Mouse (Mus musculus): ENCODE measurements around the gene Gss.
A peak's percentile ranks its signal among the peaks of the same experiment; 100 is the strongest.

Gss gene

DNA sequence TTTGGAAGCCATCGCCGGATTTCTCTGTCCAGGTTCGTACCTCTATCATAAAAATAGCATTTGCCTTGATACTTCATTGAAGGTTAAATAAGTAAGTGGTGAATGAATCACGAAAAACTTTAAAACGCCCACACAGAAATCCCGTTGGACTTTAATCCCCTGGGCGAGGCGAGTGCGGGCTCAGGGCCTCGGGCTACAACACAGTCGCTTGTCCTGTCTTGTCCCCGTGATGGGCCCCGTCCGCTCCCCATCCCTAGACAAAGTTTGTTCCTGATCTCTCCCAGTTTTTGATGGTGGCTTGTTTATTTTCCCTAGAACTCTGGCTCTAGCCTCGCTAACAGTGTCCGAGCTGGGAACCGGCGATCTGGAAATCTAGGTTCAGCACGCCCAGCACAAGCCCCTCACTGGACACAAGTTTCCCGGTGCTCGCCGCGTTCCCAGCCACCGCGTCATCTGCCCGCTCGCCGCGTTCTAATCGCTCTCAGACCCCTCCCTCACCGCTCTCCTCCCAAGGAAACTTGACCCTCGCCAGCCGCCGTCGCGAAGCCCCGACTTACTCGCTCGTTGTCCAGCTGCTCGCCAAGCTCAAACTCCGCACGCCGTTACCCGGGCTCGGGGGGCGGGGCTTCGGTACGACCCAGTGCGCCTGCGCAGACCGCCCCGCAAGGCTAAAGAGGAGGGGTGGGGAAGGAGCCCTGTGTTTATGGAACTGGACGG, at the start of gene Gss:
Gene Gss, minus strand, starts transcription at position 674 of the 717 bp plus-strand sequence.
- DNase-seq: peak; percentile 97

- DNase-seq: peak; percentile 49
Measured at GRCm38 (mm10) chr2:155641540-155642472, 49.2 kb upstream of the Gss start.

DNA sequence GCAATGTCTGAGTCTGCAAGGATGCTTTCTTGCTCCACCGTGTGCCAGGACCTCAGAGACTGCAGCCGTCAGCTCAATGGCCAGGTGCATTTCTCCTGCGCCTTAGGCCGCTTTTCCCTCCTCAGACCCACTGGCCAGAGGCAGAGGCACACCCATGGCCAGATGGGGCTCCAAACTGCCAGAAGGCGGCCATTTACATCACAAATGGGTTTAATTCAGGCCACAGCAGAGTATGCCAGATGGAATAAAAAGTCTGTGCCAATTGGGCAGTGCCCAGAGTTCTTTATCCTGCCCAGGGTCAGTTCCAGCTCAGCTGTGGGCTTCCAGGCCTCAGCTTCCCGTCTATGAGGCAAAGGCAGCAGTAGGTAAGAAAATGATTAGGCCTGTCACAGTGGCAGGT, 48.0 kb upstream of the Gss start:
- DNase-seq: peak; percentile 73

- no peak for DNase-seq
Measured at GRCm38 (mm10) chr2:155637411-155637810, 44.8 kb upstream of the Gss start.

- no peak for DNase-seq
Measured at GRCm38 (mm10) chr2:155636881-155637280, 44.3 kb upstream of the Gss start.

DNA sequence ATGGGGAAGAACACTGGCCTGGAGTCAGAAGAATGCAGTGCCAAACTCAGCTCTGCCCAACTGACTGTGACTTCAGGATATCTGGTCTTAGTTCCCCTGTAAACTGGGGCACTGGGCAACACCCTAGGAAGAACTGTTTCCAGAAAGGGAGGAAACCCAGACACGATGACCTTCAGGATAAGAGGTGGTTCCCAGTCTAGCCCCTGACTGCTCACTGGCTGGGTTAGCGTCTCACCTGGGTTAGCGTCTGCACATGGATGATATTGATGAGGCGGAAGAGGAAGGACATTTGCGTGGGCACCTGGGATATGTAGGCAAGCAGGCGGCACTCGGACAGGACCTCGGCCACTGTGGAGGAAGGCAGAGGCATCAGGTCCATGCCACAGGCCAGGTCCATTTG, 43.4 kb upstream of the Gss start:
- no peak for DNase-seq

- no peak for DNase-seq
Measured at GRCm38 (mm10) chr2:155634562-155634961, 42.0 kb upstream of the Gss start.

DNA sequence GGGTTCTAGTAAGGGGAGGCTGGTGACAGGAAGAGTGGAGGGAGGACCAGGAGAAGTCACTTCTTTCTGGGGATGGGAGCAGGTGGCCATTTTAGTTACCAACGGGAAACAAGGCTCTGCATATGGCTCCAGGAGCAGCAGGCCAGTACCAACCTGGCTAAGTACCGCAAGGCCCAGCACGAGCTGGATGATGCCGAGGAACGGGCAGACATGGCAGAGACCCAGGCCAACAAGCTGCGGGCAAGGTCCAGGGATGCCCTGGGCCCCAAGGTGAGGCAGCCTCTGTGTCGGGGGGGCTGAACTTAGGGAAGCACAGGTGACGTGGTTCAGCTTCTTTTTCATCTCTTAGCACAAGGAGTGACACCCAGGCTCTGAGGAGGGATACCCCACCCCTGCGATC, 41.1 kb upstream of the Gss start:
- no peak for DNase-seq

GRCm38 (mm10) chr2:155633121-155633520, 40.5 kb upstream of the Gss start:
- DNase-seq: no peak

DNA sequence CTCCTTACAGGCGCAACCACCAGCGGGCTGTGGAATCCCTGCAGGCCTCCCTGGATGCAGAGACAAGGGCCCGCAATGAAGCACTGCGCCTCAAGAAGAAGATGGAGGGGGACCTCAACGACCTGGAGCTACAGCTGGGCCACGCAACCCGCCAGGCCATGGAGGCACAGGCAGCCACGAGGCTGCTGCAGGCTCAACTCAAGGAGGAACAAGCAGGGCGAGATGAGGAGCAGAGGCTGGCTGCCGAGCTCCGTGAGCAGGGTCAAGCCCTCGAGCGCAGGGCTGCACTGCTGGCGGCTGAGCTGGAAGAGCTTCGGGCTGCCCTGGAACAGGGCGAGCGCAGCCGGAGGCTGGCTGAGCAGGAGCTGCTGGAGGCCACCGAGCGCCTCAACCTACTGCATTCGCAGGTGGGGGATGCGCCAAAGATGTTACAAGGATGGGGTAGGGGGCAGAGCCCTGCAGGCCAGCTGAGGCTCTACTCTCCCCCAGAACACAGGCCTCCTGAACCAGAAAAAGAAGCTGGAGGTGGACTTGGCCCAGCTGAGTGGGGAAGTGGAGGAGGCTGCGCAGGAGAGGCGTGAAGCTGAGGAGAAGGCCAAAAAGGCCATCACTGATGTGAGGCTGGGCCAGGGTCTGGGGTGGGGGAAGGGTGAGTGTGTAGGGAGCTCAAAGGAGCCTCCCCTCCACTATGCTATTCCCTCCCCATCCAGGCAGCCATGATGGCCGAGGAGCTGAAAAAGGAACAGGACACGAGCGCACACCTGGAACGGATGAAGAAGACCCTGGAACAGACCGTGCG, 39.7 kb upstream of the Gss start:
- DNase-seq: no peak

DNA sequence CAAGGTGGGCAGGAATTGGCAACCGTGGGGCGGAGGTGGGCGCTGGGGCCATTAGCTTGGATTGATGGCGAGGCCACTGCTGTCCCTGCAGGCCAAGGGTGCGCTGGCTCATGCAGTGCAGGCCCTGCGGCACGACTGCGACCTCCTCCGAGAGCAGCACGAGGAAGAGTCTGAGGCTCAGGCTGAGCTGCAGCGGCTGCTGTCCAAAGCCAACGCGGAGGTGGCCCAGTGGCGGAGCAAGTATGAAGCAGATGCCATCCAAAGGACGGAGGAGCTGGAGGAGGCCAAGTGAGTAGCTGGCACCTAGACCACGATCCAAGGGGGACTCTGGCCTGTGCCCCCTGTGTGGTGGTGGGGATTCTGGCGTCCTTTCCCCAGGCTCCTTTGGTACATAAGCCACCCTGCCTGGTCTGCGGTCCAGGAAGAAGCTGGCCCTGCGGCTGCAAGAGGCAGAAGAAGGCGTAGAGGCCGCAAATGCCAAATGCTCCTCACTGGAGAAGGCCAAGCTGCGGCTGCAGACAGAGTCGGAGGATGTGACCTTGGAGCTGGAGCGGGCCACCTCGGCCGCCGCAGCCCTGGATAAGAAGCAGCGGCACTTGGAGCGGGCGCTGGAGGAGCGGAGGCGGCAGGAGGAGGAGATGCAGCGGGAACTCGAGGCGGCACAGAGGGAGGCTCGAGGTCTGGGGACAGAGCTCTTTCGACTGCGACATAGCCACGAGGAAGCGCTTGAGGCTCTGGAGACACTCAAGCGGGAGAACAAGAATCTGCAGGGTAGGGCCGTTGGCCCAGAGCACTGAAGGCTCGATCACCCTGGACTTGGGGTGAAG, 38.2 kb upstream of the Gss start:
- DNase-seq: no peak

DNA sequence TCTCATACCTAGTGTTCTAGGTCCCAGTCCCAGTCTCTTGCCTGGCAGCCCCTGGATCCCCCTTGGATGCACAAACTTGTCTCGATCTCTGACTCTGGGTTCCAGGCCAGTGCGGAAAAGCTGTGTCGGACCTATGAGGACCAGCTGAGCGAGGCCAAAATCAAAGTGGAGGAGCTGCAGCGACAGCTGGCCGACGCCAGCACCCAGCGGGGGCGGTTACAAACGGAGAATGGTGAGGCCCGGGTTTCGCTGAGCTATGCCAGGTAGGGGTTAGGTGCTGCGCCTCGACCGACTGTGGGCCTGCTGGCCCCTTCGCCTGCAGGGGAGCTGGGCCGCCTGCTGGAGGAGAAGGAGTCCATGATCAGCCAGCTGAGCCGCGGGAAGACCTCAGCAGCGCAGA, 37.5 kb upstream of the Gss start:
- no peak for DNase-seq

DNA sequence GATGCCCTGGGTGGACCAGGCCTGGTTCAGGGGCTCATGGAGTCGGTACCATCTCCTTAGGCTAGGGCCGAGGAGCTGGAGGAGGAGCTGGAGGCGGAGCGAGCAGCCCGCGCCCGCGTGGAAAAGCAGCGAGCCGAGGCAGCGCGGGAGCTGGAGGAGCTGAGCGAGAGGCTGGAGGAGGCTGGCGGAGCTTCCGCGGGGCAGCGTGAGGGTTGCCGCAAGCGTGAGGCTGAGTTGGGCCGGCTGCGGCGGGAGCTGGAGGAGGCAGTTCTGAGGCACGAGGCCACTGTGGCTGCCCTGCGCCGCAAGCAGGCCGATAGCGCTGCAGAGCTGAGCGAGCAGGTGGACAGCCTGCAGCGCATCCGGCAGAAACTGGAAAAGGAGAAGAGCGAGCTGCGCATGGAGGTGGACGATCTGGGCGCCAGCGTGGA, 36.6 kb upstream of the Gss start:
- DNase-seq: no peak

- DNase-seq: no peak
Measured at GRCm38 (mm10) chr2:155628519-155628918, 35.9 kb upstream of the Gss start.

GRCm38 (mm10) chr2:155628112-155628511, 35.5 kb upstream of the Gss start:
- DNase-seq: no peak

- DNase-seq: peak; percentile 63
Measured at GRCm38 (mm10) chr2:155627030-155627738, 34.6 kb upstream of the Gss start.

DNA sequence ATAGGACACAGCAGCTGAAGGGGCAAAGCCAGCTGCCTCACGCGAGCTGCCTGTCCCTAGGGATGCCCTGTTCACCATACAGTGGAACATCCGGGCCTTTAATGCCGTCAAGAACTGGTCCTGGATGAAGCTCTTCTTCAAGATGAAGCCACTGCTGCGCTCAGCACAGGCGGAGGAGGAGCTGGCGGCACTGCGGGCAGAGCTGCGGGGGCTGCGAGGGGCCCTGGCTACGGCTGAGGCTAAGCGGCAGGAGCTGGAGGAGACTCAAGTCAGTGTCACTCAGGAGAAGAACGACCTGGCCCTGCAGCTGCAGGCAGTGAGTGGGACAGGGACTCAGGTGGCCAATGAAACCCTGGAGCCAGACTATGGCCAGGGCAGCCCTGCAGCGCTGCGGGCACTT, 33.7 kb upstream of the Gss start:
- DNase-seq: no peak

DNA sequence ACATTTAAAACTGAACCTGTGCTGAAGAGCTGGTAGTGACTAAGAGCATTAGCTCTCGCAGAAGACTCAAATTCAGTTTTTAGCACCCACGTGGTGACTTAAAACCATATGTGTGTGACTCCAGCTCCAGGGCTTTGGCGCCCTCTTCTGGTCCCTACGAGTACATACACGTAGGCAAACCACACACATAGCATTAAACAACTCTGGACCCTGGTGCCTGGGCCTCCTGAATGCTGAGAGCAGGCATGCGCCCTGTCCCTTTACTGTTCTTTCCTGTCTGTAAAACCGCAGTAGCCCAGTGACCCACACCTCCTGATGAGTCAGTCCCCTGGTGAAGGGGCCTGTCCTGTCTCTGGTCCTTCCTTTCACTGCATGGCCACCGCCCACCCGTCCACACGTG, 32.1 kb upstream of the Gss start:
- no peak for DNase-seq

- DNase-seq: no peak
Measured at GRCm38 (mm10) chr2:155623996-155624395, 31.4 kb upstream of the Gss start.

DNA sequence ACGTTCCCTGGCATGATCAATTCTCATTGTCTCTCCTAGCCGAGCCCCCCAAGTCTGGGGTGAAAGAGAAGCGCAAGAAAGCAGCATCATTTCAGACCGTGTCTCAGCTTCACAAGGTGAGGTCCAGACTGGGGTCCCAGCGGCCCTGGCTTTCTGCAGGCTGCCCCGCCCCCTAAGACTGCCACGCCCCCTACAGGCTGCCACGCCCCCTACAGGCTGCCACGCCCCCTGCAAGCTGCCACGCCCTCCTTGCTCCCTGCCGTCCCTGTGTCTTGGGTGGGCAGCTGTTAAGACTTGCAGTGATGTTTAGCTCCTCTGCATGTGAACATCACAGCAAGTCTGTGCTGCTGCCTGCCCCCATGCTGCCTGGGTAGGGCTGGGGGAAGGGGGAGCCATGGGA, 30.0 kb upstream of the Gss start:
- no peak for DNase-seq

GRCm38 (mm10) chr2:155619817-155620216, 27.2 kb upstream of the Gss start:
- DNase-seq: peak; percentile 80

DNA sequence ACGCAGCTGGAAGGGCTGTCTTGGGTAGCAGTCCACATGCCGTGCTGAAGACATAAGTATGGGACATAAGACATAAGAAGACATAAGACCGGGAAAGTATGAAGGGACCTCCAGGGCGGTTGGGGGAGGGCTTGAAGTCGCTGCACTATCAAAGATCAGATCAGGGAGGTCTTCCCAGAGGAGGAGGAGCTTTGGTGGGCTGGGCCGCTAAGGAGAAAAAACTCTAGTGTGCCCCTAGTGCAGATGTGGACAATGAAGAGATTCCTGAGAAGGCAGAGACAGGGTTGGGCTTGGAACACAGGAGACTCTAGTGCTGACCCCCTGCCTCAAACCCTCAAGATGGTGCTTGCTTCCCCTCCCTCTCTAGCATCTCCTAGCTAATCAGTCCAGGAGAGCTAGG, 24.4 kb upstream of the Gss start:
- DNase-seq: no peak
